ENCODE assay signal across 4 mouse cellular contexts in genomic region chr9:42964809-42965208, GRCm38 (mm10). TPM values are rescaled to one million over a fixed set of nuclear protein-coding genes. Genes with fewer than 3 reads are reported as not detected.
"Had no signal": no experiment of that assay in that cellular context is flagged by ENCODE, and none has a peak within 500 bp of the region (broad histone marks: within the 10 kb centered on the region; RNA-seq: fewer than 3 reads in every experiment).

No protein-coding gene starts in this region.

RNA-seq across cellular contexts. Expression of gene Grik4, which starts 20.5 kb away (rescaled TPM):
- total RNA-seq: megakaryocyte progenitor cell, adult 5-6 weeks; monocyte, adult 5-6 weeks; neutrophil, adult 5-6 weeks had no signal
- polyA plus RNA-seq: macrophage had no signal
